Mouse (Mus musculus) T-helper 17 cell (primary cell): ENCODE results near the gene Tnfrsf13c.
"Not testable (repeated sequence)": the region's sequence is repeated elsewhere in the genome, so short reads cannot be mapped to it uniquely, and the experiment has no call there.

ENCODE experiments used
- in situ Hi-C, 2 experiments: fragments of 300-600 bp; cut with MboI, MseI; formaldehyde crosslinking; loops; 1 replicate in 1 of 2; 2 replicates in 1 of 2; pipeline ENCODE4 v1.15.1; 2025; ENCODE audit warnings: high pct_unique_total_duplicates in 2 of 2

The Tnfrsf13c gene

DNA sequence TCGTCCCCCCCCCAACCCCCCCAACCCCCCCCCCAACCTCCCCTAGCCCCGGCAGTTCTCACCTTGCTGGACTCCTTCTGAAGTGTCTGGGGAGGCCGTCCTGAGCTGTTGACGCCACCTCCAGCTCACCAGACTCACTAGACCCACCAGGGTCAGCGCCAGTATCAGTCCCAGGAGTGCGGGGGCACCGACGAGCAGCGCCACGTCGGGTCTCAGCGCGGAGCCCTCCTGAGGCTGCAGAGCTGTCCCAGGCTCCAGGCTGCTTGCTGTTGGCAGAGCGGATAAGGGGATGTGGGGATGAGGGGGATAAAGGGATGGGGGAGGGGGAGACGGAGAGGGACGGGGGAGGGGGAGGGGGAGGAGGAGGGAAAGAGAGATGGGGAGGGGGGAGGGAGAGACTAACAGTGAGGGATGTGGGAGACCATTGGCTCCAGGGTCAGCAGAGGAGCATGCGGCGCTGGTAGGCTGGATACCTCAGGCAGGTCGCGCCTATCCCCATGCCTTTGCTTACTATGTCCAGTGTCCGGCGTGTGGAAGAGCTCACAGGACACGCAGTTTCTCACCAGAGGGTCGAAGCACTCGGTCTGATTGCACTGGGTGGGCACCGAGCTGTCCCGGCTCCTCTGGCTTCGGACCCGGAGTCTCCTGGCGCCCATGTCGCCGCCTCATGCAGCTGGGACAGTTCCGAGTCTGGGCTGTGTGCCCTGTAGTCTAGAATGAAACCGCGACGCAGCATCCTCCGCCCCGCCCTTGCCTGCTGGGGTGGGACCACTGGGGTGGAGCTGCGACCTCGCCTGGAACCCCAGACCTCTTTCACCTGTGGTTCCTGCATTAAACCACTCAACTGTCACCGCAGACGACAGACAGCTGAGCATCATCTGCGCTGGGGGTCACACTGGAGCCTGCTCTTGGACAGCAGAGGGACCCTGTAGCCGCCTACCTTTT lies at the start of gene Tnfrsf13c:
Gene Tnfrsf13c (minus strand): TSS at position 713 of the 945 bp plus-strand sequence.
- in situ Hi-C loops: no loop called here

DNA sequence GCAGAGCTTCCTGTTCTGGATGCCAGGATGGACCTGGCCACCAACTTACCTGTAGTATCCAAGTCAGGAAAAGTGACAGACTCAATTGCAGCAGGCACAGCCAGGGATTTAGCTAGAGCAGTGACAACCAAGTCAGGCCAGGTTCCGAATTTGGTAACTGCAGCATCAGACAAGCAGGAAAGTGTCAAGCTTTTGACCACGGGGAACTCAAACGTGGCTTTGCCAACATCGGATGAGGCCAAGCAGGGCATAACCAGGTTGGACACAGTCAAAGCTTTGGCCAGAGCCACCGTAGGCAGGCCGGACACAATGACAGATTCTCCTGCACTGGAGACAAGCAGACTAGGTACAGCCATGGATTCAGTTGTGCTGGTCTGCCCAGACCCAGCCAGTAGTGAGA lies 48.1 kb upstream of the Tnfrsf13c start:
- in situ Hi-C loops: loop anchor here in 1 of 2 experiments (5.0 to 10.0 kb wide), 2 partner anchors 50 to 1243 kb away; partner anchors contain the start of gene Ttll1

GRCm38 (mm10) chr15:82271201-82271600 lies 47.0 kb upstream of the Tnfrsf13c start:
- in situ Hi-C loops: loop anchor here in 1 of 2 experiments (5.0 to 10.0 kb wide), 2 partner anchors 51 to 1244 kb away; partner anchors contain the start of gene Ttll1

- in situ Hi-C loops: loop anchor here in 1 of 2 experiments (10.0 kb wide), 1 partner anchor 806 kb away; no protein-coding TSS in a partner anchor
Measured at GRCm38 (mm10) chr15:82268783-82269182, 44.6 kb upstream of the Tnfrsf13c start.

DNA sequence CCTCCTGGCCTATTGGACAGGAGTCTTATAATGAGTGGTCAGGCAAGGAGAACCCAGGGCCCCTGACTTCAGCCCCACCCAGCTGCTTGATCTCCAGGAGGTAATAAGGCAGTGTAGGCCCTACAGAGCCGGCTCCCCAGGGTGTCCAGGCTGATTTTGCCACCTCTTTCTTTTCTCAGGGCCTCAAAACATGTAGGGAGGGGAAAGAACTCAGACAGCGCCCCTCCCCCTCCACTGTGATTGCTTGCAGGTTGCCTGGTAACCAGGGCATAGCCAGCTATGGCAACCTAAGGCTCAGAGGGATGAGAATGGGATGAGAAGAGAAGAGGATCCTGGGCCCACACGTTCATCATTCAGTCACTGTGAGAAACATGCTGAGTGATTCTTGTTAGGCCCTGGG lies 44.0 kb upstream of the Tnfrsf13c start:
- in situ Hi-C loops: loop anchor here in 1 of 2 experiments (10.0 kb wide), 1 partner anchor 807 kb away; no protein-coding TSS in a partner anchor

DNA sequence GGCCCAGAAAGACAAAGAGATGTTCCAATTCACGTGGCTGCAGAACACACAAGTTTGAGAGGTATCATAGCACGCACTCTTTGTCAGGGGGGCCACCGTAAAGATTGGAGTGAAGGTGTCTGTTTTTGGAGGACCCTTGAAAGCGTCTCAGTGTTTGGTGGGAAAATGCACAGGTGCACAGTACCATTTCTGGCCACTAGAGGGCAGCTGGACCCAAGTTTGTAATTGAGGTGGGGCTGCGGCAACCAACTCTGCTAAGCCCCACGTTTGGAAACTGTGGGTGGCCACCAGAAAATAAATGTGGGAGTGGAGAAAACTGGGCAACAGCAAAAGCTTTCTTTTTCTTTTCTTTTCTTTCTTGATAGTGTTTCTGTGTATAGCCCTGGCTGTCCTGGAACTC lies 42.2 kb upstream of the Tnfrsf13c start:
- in situ Hi-C loops: loop anchor here in 1 of 2 experiments (10.0 kb wide), 1 partner anchor 808 kb away; no protein-coding TSS in a partner anchor

GRCm38 (mm10) chr15:82259510-82259909 lies 35.3 kb upstream of the Tnfrsf13c start:
- in situ Hi-C loops: no loop called here

DNA sequence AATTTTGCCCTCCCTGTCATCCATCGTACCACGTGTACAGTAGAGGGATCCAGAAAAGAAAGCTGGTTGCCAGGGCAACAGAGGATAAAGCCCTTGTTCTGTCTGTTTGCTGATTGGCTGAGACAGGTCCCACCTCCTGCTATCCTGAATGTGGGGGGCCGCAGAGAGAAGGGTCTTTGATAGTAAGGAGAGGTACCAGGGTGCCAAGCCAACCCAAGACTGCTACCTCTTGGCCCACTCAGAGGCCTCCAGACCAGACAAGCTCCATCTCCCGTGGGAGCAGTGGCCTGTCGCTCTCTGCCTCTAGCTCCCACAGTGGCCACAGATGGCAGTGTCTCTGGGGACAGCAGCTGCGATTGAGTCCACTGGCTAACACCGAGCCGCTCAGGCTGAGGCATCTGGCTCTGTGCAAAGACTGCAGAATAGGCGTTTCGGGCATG lies 31.8 kb upstream of the Tnfrsf13c start:
- in situ Hi-C loops: no loop called here

- in situ Hi-C loops: no loop called here
Measured at GRCm38 (mm10) chr15:82255248-82255647, 31.1 kb upstream of the Tnfrsf13c start.

- in situ Hi-C loops: no loop called here
Measured at GRCm38 (mm10) chr15:82252097-82252496, 27.9 kb upstream of the Tnfrsf13c start, which contains the start of gene 1500009C09Rik. TSS of gene 1500009C09Rik (plus strand) at chr15:82252397.

DNA sequence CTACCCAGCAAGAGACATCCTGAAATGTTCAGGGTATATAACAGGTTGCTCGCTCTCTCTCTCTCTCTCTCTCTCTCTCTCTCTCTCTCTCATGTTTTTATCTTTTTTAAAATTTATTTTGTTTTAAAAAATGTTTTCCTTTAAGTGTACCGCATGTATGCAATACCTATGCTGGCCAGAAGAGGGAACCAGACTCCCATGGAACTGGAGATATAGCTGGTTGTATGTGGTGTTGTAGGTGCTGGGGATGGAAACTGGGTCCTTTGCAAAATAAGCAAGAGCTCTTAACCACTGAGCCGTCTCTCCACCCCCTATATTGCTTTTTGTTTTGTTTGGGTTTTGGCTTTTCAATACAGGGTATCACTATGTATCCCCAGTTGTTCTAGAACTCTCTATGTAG lies 27.4 kb upstream of the Tnfrsf13c start:
- in situ Hi-C loops: no loop called here

GRCm38 (mm10) chr15:82247131-82247776 lies 23.1 kb upstream of the Tnfrsf13c start:
- in situ Hi-C loops: no loop called here

DNA sequence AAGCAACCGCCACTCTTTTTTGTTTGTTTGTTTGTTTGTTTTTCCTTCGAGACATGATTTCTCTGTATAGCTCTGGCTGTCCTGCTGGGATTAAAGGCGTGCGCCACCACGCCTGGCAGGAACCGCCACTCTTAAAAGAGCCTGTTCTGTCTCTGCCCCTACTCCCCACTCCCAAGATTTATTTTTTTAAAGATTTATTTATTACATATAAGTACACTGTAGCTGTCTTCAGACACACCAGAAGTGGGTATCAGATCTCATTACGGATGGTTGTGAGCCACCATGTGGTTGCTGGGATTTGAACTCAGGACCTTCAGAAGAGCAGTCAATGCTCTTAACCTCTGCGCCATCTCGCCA lies 20.6 kb upstream of the Tnfrsf13c start:
- in situ Hi-C loops: not testable (repeated sequence)

- in situ Hi-C loops: no loop called here
Measured at GRCm38 (mm10) chr15:82244115-82244804, 20.1 kb upstream of the Tnfrsf13c start, which contains the start of gene Cenpm. TSS of gene Cenpm (minus strand) at chr15:82244748.

GRCm38 (mm10) chr15:82243742-82244114 lies 19.6 kb upstream of the Tnfrsf13c start:
- in situ Hi-C loops: no loop called here

GRCm38 (mm10) chr15:82243311-82243710 lies 19.1 kb upstream of the Tnfrsf13c start:
- in situ Hi-C loops: no loop called here

DNA sequence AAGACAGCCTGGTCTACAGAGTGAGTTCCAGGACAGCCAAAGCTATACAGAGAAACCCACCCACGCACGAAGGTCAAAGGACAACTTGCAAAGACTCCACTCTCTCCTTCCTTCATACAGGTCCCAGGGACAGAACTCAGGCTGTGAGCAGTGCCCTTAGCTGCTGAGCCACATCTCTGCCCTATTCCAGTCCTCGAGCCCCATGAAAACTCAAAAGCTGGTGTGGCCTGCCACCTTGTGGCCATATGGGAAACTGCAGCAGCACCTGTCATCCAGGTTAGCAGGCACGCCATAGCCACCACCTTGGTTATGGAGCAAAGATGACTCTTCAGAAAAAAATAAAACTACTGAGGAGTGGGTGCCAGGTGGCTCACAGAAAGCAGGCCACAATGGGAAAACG lies 12.4 kb upstream of the Tnfrsf13c start:
- in situ Hi-C loops: loop anchor here in 1 of 2 experiments (10.0 kb wide), 1 partner anchor 172 kb away; the partner anchor contains the start of gene Mei1

DNA sequence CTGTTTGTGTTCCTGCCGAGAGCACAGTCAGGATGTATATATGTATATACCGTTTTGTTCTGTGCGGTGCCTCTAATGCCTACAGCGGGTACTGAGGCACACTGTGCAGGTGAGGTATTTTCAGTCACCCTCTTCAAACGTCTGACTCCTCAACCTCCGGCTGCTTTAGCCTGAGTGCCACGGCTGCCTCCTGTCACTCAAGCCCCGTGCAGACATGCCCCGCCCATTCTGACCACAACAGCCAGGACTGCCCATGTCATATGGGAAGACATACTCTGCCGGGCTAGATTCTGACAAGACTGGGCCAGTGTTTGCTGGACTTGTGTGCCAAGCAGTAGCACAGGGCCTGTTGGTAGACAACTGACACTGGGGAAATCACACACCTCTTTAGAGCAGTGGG lies 11.5 kb upstream of the Tnfrsf13c start:
- in situ Hi-C loops: loop anchor here in 1 of 2 experiments (10.0 kb wide), 1 partner anchor 171 kb away; the partner anchor contains the start of gene Mei1

GRCm38 (mm10) chr15:82232651-82233050 lies 8.5 kb upstream of the Tnfrsf13c start:
- in situ Hi-C loops: loop anchor here in 1 of 2 experiments (10.0 kb wide), 1 partner anchor 168 kb away; the partner anchor contains the start of gene Mei1

DNA sequence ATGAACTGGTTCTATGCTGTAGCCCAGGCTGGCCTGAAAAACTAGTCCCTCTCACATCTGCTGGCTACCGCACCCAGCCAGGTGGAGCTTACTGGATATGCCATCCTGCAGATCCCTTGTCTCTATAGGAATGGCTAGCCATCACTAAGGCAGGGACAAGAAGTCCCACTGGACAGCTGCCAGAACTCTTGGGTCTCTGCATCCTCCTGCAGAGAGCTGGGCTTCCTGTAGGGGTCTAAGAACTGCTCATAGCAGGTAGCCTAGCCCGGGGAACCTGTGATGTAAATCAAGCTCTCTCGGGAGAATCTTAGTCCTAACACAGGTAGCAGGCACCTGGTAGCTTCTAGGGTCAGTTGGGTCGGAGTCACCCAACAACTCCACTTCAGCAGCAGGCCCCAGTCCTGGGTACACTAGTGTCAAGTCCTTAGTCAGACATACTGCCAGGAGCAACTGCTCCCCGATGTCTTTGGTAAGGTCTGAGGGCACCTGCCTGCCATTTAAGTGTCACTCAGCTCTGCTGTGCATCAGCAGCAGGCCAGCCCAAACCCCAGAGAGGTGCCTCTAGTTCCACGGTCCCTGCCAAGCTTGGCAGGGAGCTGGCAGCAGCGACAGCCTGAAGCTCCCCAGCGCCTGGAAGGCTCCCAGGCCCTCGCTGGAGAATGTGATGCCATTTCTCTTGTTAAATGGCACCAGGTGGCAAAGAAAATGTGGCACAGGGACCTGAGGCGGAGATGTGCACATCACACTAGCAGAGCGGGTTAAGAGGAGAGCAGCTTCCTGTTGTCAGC lies 7.6 kb upstream of the Tnfrsf13c start:
- in situ Hi-C loops: loop anchor here in 1 of 2 experiments (10.0 kb wide), 1 partner anchor 167 kb away; the partner anchor contains the start of gene Mei1
